In genomic region chr7:27384731-27385130, GRCm38 (mm10) we compare ENCODE assay signal across 8 mouse cellular contexts. TPM values are rescaled to one million over a fixed set of nuclear protein-coding genes. Genes with fewer than 3 reads are reported as not detected.
DNase-seq lines count a peak whose midpoint lies in the region; ATAC-seq and TF ChIP-seq lines count a peak whose summit lies in the region.
"Had no signal": no experiment of that assay in that cellular context is flagged by ENCODE, and none has a peak within 500 bp of the region (broad histone marks: within the 10 kb centered on the region; RNA-seq: fewer than 3 reads in every experiment).

No protein-coding gene starts in this region.

- no peak for ATAC-seq in midbrain, embryonic 13.5 days
- ATAC-seq in kidney, embryonic 14.5 days (ENCODE audit: low FRiP score, low TSS enrichment), result peak; percentile 79
- peak; percentile 63 for ATAC-seq in lung, postnatal 0 days
- 0 out of 2 replicates have a peak, but pooled peaks have one; percentile 31 for ATAC-seq in stomach, embryonic 15.5 days (ENCODE audit: insufficient read depth, low FRiP score, low read depth)

- no peak overlapping the region for H3K4me3 ChIP-seq in midbrain, embryonic 10.5 days
- no peak overlapping the region for H3K4me3 ChIP-seq in midbrain, embryonic 13.5 days (replicated peaks)
- H3K4me3 ChIP-seq in kidney, embryonic 14.5 days (ENCODE audit: low read length), result no peak overlapping the region
- H3K4me3 ChIP-seq in lung, postnatal 0 days (ENCODE audit: low read depth, low read length), result no peak overlapping the region
- H3K4me3 ChIP-seq in stomach, embryonic 15.5 days (replicated peaks), result no peak overlapping the region

- no peak overlapping the region for H3K4me2 ChIP-seq in midbrain, embryonic 13.5 days (replicated peaks)
- H3K4me2 ChIP-seq in kidney, embryonic 14.5 days (replicated peaks; ENCODE audit: low read depth, low read length), result no peak overlapping the region
- no peak overlapping the region for H3K4me2 ChIP-seq in lung, postnatal 0 days (replicated peaks; ENCODE audit: low read depth, low read length)
- H3K4me2 ChIP-seq in stomach, embryonic 15.5 days, result no peak overlapping the region

- H3K27ac ChIP-seq in midbrain, embryonic 10.5 days (replicated peaks), result 0 out of 2 replicates have a peak overlapping the region, but pooled peaks have one; percentile 33
- no peak overlapping the region for H3K27ac ChIP-seq in midbrain, embryonic 13.5 days
- H3K27ac ChIP-seq in kidney, embryonic 14.5 days (ENCODE audit: low read depth, low read length), result no peak overlapping the region
- no peak overlapping the region for H3K27ac ChIP-seq in lung, postnatal 0 days (ENCODE audit: low read length)
- no peak overlapping the region for H3K27ac ChIP-seq in stomach, embryonic 15.5 days

- 38% methylated on average over 4 of the region's 4 CpGs for WGBS in midbrain, embryonic 10.5 days
- 33% methylated on average over 4 of the region's 4 CpGs for WGBS in midbrain, embryonic 13.5 days
- WGBS in kidney, embryonic 14.5 days, result 37% methylated on average over 4 of the region's 4 CpGs
- 44% methylated on average over 4 of the region's 4 CpGs for WGBS in lung, postnatal 0 days
- 42% methylated on average over 4 of the region's 4 CpGs for WGBS in stomach, embryonic 15.5 days

- TF ChIP-seq CTCF in lung, postnatal 0 days (IDR thresholded peaks at IDR 0.05), result peak; percentile 88

- H3K27me3 ChIP-seq in midbrain, embryonic 10.5 days (ENCODE audit: low read depth, poor library complexity, severe bottlenecking), result peaks cover 10% of the 10 kb centered on the region; the same call in 1 of the 2 replicates
- H3K27me3 ChIP-seq in midbrain, embryonic 13.5 days, result peaks cover 10% of the 10 kb centered on the region; the same call in 1 of the 2 replicates
- no peaks in the 10 kb centered on the region for H3K27me3 ChIP-seq in kidney, embryonic 14.5 days (ENCODE audit: control insufficient read depth, insufficient read depth, low read length)
- no peaks in the 10 kb centered on the region for H3K27me3 ChIP-seq in lung, postnatal 0 days (replicated peaks; ENCODE audit: insufficient read depth, low read length)
- H3K27me3 ChIP-seq in stomach, embryonic 15.5 days (replicated peaks), result 0 out of 2 replicates have a peak, but pooled peaks cover 4% of the 10 kb centered on the region

- H3K9me3 ChIP-seq in midbrain, embryonic 10.5 days (replicated peaks), result no peaks in the 10 kb centered on the region; the same call in 1 of the 2 replicates
- H3K9me3 ChIP-seq in midbrain, embryonic 13.5 days, result no peaks in the 10 kb centered on the region
- no peaks in the 10 kb centered on the region for H3K9me3 ChIP-seq in kidney, embryonic 14.5 days (ENCODE audit: control insufficient read depth, low read length)
- H3K9me3 ChIP-seq in lung, postnatal 0 days (ENCODE audit: low read length), result no peaks in the 10 kb centered on the region
- no peaks in the 10 kb centered on the region for H3K9me3 ChIP-seq in stomach, embryonic 15.5 days

- H3K9ac ChIP-seq in midbrain, embryonic 13.5 days (replicated peaks), result no peak overlapping the region
- H3K9ac ChIP-seq in kidney, embryonic 14.5 days (ENCODE audit: low read depth, low read length), result no peak overlapping the region
- no peak overlapping the region for H3K9ac ChIP-seq in lung, postnatal 0 days (replicated peaks; ENCODE audit: low read depth)
- H3K9ac ChIP-seq in stomach, embryonic 15.5 days, result no peak overlapping the region

- peaks cover 4% of the 10 kb centered on the region; the same call in 1 of the 2 replicates for H3K4me1 ChIP-seq in midbrain, embryonic 10.5 days
- 0 out of 2 replicates have a peak, but pooled peaks cover 3% of the 10 kb centered on the region for H3K4me1 ChIP-seq in midbrain, embryonic 13.5 days (replicated peaks)
- no peaks in the 10 kb centered on the region for H3K4me1 ChIP-seq in kidney, embryonic 14.5 days (ENCODE audit: control insufficient read depth, insufficient read depth, low read length)
- H3K4me1 ChIP-seq in lung, postnatal 0 days (ENCODE audit: insufficient read depth, low read depth, low read length), result no peaks in the 10 kb centered on the region
- no peaks in the 10 kb centered on the region for H3K4me1 ChIP-seq in stomach, embryonic 15.5 days

- no peaks in the 10 kb centered on the region for H3K36me3 ChIP-seq in midbrain, embryonic 10.5 days
- no peaks in the 10 kb centered on the region for H3K36me3 ChIP-seq in midbrain, embryonic 13.5 days
- H3K36me3 ChIP-seq in kidney, embryonic 14.5 days (ENCODE audit: control insufficient read depth, insufficient read depth, low read length), result no peaks in the 10 kb centered on the region
- H3K36me3 ChIP-seq in lung, postnatal 0 days (ENCODE audit: insufficient read depth, low read length), result no peaks in the 10 kb centered on the region
- H3K36me3 ChIP-seq in stomach, embryonic 15.5 days, result no peaks in the 10 kb centered on the region

- no peak for TF ChIP-seq EP300 in lung, postnatal 0 days (IDR thresholded peaks at IDR 0.05)

- DNase-seq in midbrain, embryonic 10.5 days (ENCODE audit: low spot score), result peak; percentile 58
- peak; percentile 11 for DNase-seq in MN1 (ENCODE audit: low spot score)
- peak; percentile 47 to 60 for DNase-seq in cerebellum, postnatal 36 days
- DNase-seq in lung, postnatal 0 days (ENCODE audit: low spot score), result peak; percentile 66

RNA-seq across cellular contexts. Expression of gene Gm20479, which starts 27.5 kb away (rescaled TPM):
- polyA plus RNA-seq in midbrain, embryonic 10.5 days (2016; fragmentation: Nextera tagmentation; extraction: Ambion mirVana), result 0.48 and 0.82 TPM in 2 replicates
- 0.53 TPM in 1 of 2 replicates, not detected in the other for polyA plus RNA-seq in midbrain, embryonic 13.5 days (2015; fragmentation: Nextera tagmentation; extraction: Ambion mirVana)
- polyA plus RNA-seq in kidney, embryonic 14.5 days (2014; fragmentation: Nextera tagmentation; extraction: Ambion mirVana), result 1.9 TPM in 1 of 2 replicates, not detected in the other
- polyA plus RNA-seq in lung, postnatal 0 days (2015; fragmentation: Nextera tagmentation; extraction: Ambion mirVana), result not detected in 2 replicates
- 0.62 and 1.7 TPM in 2 replicates for polyA plus RNA-seq in stomach, embryonic 15.5 days (2015; fragmentation: Nextera tagmentation; extraction: Ambion mirVana)
- polyA plus RNA-seq: heart, embryonic 14.5 days had no signal

RNA-seq across cellular contexts. Expression of gene Shkbp1, which starts 28.9 kb away (rescaled TPM):
- 71.7 and 77.2 TPM in 2 replicates for polyA plus RNA-seq in midbrain, embryonic 10.5 days (2016; fragmentation: Nextera tagmentation; extraction: Ambion mirVana)
- 67.2 and 84.3 TPM in 2 replicates for polyA plus RNA-seq in midbrain, embryonic 13.5 days (2015; fragmentation: Nextera tagmentation; extraction: Ambion mirVana)
- 38.4 and 41.0 TPM in 2 replicates for polyA plus RNA-seq in kidney, embryonic 14.5 days (2014; fragmentation: Nextera tagmentation; extraction: Ambion mirVana)
- 31.1 and 31.2 TPM in 2 replicates for polyA plus RNA-seq in lung, postnatal 0 days (2015; fragmentation: Nextera tagmentation; extraction: Ambion mirVana)
- polyA plus RNA-seq in stomach, embryonic 15.5 days (2015; fragmentation: Nextera tagmentation; extraction: Ambion mirVana), result 38.8 and 43.7 TPM in 2 replicates

RNA-seq across cellular contexts. Expression of gene Ltbp4, which starts 47.2 kb away (rescaled TPM):
- 7.0 and 9.0 TPM in 2 replicates for polyA plus RNA-seq in midbrain, embryonic 10.5 days (2016; fragmentation: Nextera tagmentation; extraction: Ambion mirVana)
- 8.0 and 9.1 TPM in 2 replicates for polyA plus RNA-seq in midbrain, embryonic 13.5 days (2015; fragmentation: Nextera tagmentation; extraction: Ambion mirVana)
- 23.4 and 26.0 TPM in 2 replicates for polyA plus RNA-seq in kidney, embryonic 14.5 days (2014; fragmentation: Nextera tagmentation; extraction: Ambion mirVana)
- 99.9 and 103 TPM in 2 replicates for polyA plus RNA-seq in lung, postnatal 0 days (2015; fragmentation: Nextera tagmentation; extraction: Ambion mirVana)
- 154 and 161 TPM in 2 replicates for polyA plus RNA-seq in stomach, embryonic 15.5 days (2015; fragmentation: Nextera tagmentation; extraction: Ambion mirVana)

Comparison
In these comparisons a context has a peak if more than half of its experiments do, and no peak if none do; other contexts are left out.
1. DNase-seq: peak in every context shown above with its lines; median percentile 66 in lung, postnatal 0 days; 58 in midbrain, embryonic 10.5 days; 54 in cerebellum, postnatal 36 days; 11 in MN1.